Mouse (Mus musculus) hindbrain, embryonic 12.5 days (tissue): ENCODE data around the gene 4932438A13Rik. TPM values are rescaled to one million over a fixed set of nuclear protein-coding genes. Genes with fewer than 3 reads are reported as not detected.

ENCODE experiments used
- ATAC-seq: fragments of 200-750 bp; cut with Nextera tagmentation; 2 replicates; pipeline ENCODE4 v1.8.0; 2017; ENCODE audit warnings: moderate TSS enrichment; ENCODE audit not compliant: low FRiP score
- H3K27ac ChIP-seq: fragments of 300-500 bp; sonication (generic); 2 replicates; pipeline ENCODE4 v1.5.1; 2016; ENCODE audit warnings: mild to moderate bottlenecking
- H3K27me3 ChIP-seq: fragments of 300-500 bp; sonication (generic); 2 replicates; pipeline ENCODE4 v1.6.1; 2016; ENCODE audit warnings: mild to moderate bottlenecking
- H3K36me3 ChIP-seq: fragments of 300-500 bp; sonication (generic); 2 replicates; pipeline ENCODE4 v1.6.1; 2016; ENCODE audit warnings: mild to moderate bottlenecking
- H3K4me1 ChIP-seq: fragments of 300-500 bp; sonication (generic); 2 replicates; pipeline ENCODE4 v1.6.1; 2016
- H3K4me2 ChIP-seq: fragments of 300-500 bp; sonication (generic); replicated peaks from 2 replicates; pipeline ENCODE4 v1.6.1; 2016; ENCODE audit warnings: mild to moderate bottlenecking
- H3K4me3 ChIP-seq: fragments of 300-500 bp; sonication (generic); 2 replicates; pipeline ENCODE4 v1.5.1; 2016; ENCODE audit warnings: mild to moderate bottlenecking
- H3K9ac ChIP-seq: fragments of 300-500 bp; sonication (generic); 2 replicates; pipeline ENCODE4 v1.6.1; 2016; ENCODE audit warnings: mild to moderate bottlenecking, moderate library complexity
- H3K9me3 ChIP-seq: fragments of 300-500 bp; sonication (generic); replicated peaks from 2 replicates; pipeline ENCODE4 v1.6.1; 2016; ENCODE audit warnings: mild to moderate bottlenecking
- WGBS: fragments of 180-500 bp; shearing (Covaris S2); methylation state at CpG from one replicate; pipeline ENCODE4 v1.1.7; 2016; 5-methylcytosine and 5-hydroxymethylcytosine counted together
- polyA plus RNA-seq: library from polyadenylated mRNA; unstranded; fragments of >200 nt; fragmentation: Nextera tagmentation; extraction: Ambion mirVana; gene quantifications from 2 replicates; pipeline ENCODE4 v1.2.1, GENCODE M21; 2016

4932438A13Rik gene
- polyA plus RNA-seq: 61.8 and 65.5 TPM in 2 replicates

DNA sequence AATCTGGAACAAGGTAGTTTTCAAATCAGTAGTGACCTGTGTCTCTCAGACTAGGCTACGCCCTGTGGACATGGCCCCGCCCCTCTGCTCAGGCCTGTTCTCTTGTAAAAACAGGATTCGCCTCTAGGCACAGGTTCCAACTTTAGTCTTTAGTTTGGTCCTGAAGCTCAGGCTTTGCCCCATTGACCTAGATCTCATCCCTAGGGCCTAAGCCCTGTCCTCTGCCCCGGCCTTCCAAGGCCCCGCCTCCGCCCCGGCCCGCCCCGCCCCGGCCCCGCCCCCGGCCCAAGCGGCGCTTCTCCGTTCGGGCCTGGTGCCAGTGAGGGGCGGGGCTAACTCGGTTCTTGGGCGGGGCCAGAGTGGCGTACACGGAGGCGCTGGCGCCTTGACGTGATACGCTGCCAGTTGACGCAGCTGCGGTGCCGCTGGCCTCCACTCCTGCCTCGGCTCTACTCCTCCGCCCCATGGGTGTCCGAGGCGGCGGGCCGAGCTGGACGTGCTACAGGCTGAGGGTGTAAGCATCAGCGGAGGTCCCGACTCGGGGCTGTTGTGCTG, at the start of gene 4932438A13Rik:
4932438A13Rik (plus strand) TSS at position 384 of the 555 bp plus-strand sequence.
- H3K4me3 ChIP-seq: peak within 1 kb of the TSS; percentile 89
- peak within 1 kb of the TSS; percentile 68 for H3K4me2 ChIP-seq
- H3K4me1 ChIP-seq: peaks cover 5% of the 10 kb centered on the region
- H3K9me3 ChIP-seq: no peaks in the 10 kb centered on the region
- ATAC-seq: peak; percentile 99
- H3K27ac ChIP-seq: peak within 1 kb of the TSS; percentile 76
- 3% methylated on average over 34 of the region's 38 CpGs for WGBS
- H3K27me3 ChIP-seq: no peaks in the 10 kb centered on the region
- peak within 1 kb of the TSS; percentile 90 for H3K9ac ChIP-seq
- peaks cover 20% of the 10 kb centered on the region for H3K36me3 ChIP-seq

DNA sequence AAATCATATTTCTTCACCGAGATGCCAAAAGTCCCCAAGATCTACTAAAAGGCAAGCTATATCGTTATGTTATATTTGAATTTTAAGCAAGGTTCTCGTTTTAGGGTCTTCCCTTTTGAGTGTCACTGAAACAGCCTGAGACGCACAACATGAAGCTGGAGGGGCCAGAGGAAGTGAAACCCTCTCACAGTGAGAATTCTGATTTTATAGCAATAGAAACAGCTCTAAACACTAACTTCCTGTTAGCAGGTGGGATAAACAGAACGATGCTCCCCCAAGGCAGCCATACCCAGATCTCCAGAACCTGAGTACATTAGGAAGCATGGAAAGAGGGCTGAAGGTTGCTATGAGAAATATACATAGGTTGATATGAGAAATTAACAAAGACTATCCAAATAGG, 46.3 kb upstream of the 4932438A13Rik start:
- H3K27ac ChIP-seq: no peak overlapping the region
- H3K4me1 ChIP-seq: no peaks in the 10 kb centered on the region
- H3K9ac ChIP-seq: no peak overlapping the region
- no peak overlapping the region for H3K4me2 ChIP-seq
- 90% methylated on average over 5 of the region's 5 CpGs for WGBS
- ATAC-seq: no peak
- H3K9me3 ChIP-seq: no peaks in the 10 kb centered on the region
- no peaks in the 10 kb centered on the region for H3K27me3 ChIP-seq
- H3K4me3 ChIP-seq: no peak overlapping the region
- H3K36me3 ChIP-seq: no peaks in the 10 kb centered on the region

- H3K27ac ChIP-seq: no peak overlapping the region
- ATAC-seq: no peak
- no peak overlapping the region for H3K4me3 ChIP-seq
- no peaks in the 10 kb centered on the region for H3K9me3 ChIP-seq
- no peaks in the 10 kb centered on the region for H3K27me3 ChIP-seq
- no peaks in the 10 kb centered on the region for H3K4me1 ChIP-seq
- H3K4me2 ChIP-seq: no peak overlapping the region
- 62% methylated on average over 7 of the region's 7 CpGs for WGBS
- no peak overlapping the region for H3K9ac ChIP-seq
- H3K36me3 ChIP-seq: no peaks in the 10 kb centered on the region
Measured at GRCm38 (mm10) chr3:36819402-36819801, 43.5 kb upstream of the 4932438A13Rik start.

GRCm38 (mm10) chr3:36821037-36821436, 41.9 kb upstream of the 4932438A13Rik start:
- Histone ChIP-seq H3K4me2 (no peak overlapping the region), H3K9me3 (no peaks in the 10 kb centered on the region), H3K36me3 (no peaks in the 10 kb centered on the region), H3K4me3 (no peak overlapping the region), H3K9ac (no peak overlapping the region), H3K27me3 (no peaks in the 10 kb centered on the region), H3K4me1 (no peaks in the 10 kb centered on the region), H3K27ac (no peak overlapping the region)
- WGBS: 95% methylated on average over 9 of the region's 9 CpGs
- no peak for ATAC-seq

- no peak overlapping the region for H3K9ac ChIP-seq
- no peak for ATAC-seq
- no peak overlapping the region for H3K4me3 ChIP-seq
Measured at GRCm38 (mm10) chr3:36825098-36825497, 37.8 kb upstream of the 4932438A13Rik start.

DNA sequence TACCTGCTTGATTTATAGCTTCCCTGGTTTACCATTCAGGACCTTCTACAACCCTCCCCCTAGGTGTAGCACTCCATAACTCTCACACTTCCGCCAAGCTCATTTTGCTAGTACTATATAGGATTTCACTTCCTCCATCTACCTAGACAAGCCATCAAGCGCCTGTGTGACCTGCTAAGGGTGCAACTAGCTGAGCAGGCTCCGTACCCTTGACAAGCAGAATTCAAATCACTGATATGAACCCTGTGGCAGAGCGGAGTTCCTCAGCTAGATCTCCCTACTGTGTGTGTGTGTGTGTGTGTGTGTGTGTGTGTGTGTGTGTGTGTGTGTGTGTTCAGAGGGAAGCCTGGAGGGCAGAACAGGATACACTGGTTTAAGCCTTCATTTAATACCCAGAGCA, 37.4 kb upstream of the 4932438A13Rik start:
- no peak for ATAC-seq
- H3K27ac ChIP-seq: no peak overlapping the region
- no peaks in the 10 kb centered on the region for H3K9me3 ChIP-seq
- H3K27me3 ChIP-seq: no peaks in the 10 kb centered on the region
- no peak overlapping the region for H3K9ac ChIP-seq
- H3K4me1 ChIP-seq: no peaks in the 10 kb centered on the region
- no peaks in the 10 kb centered on the region for H3K36me3 ChIP-seq
- no peak overlapping the region for H3K4me2 ChIP-seq
- WGBS: 84% methylated on average over 4 of the region's 4 CpGs
- no peak overlapping the region for H3K4me3 ChIP-seq

More at GRCm38 (mm10) chr3:36825098-36825497, 37.8 kb upstream of the 4932438A13Rik start:
- no peaks in the 10 kb centered on the region for H3K36me3 ChIP-seq
- no peak overlapping the region for H3K4me2 ChIP-seq
- WGBS: 78% methylated on average over 1 of the region's 1 CpGs
- H3K4me1 ChIP-seq: no peaks in the 10 kb centered on the region
- H3K27me3 ChIP-seq: no peaks in the 10 kb centered on the region
- H3K9me3 ChIP-seq: no peaks in the 10 kb centered on the region
- H3K27ac ChIP-seq: no peak overlapping the region

DNA sequence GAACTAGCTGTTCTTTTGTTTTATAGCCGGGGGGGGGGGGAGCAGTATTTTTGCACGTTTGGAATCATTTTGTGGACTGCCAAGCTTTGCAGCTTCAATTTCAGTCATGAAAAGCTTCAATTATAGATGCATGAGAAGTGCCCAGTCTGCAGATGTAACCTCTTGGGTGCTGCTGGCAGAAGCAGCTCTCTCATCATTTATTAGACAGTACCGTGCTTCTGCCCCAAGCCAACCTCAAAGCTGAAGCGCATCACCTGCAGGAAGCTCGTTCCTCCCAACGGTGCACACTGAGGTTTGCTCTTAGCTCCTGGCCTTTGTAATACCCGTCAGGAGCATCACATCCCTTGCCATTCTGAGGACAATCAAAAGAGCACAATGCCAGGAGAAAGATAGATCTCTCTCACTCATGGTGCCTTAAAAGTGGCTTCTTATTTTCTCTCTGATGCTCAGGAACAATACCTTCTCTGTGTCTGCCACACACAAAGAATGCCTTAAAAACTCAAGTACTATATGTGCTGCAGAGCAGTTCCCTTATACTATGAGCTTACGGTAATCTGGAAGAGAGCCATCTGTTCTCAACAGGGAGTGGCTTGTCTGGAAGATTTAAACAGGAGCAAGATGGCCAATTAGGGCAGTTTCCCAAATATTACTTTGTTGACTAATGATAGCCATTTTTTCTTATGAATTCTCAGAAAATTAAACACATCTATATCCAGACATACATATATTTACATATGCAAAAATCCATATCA, 35.5 kb upstream of the 4932438A13Rik start:
- Histone ChIP-seq H3K9ac (no peak overlapping the region), H3K36me3 (no peaks in the 10 kb centered on the region), H3K9me3 (no peaks in the 10 kb centered on the region), H3K27me3 (no peaks in the 10 kb centered on the region), H3K4me3 (no peak overlapping the region), H3K4me1 (no peaks in the 10 kb centered on the region), H3K4me2 (no peak overlapping the region), H3K27ac (no peak overlapping the region)
- ATAC-seq: no peak
- 52% methylated on average over 8 of the region's 8 CpGs for WGBS

GRCm38 (mm10) chr3:36830218-36830617, 32.7 kb upstream of the 4932438A13Rik start:
- H3K27ac ChIP-seq: no peak overlapping the region
- H3K27me3 ChIP-seq: no peaks in the 10 kb centered on the region
- H3K36me3 ChIP-seq: no peaks in the 10 kb centered on the region
- no peak overlapping the region for H3K4me3 ChIP-seq
- no peaks in the 10 kb centered on the region for H3K9me3 ChIP-seq
- H3K4me1 ChIP-seq: no peaks in the 10 kb centered on the region
- 95% methylated on average over 3 of the region's 3 CpGs for WGBS
- no peak overlapping the region for H3K4me2 ChIP-seq
- no peak for ATAC-seq
- H3K9ac ChIP-seq: no peak overlapping the region

DNA sequence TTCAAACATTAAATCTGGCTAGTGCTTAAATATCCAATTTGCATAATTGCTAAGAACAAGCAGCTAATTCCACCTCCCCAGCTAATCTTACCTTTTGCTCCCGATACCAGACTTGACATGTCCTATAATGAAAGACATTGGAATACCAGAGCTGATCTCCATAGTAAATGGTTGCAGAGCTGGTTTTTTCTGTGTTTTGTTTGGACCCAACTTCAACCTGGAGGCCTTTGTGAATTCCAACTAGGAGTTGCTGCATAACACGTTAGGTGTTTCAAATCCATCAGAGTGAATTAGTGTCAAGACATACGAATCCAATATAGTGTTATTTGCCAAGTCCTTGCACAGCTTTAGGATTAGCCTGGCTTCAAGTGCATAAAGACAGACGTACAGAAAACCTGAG, 28.5 kb upstream of the 4932438A13Rik start:
- WGBS: 85% methylated on average over 4 of the region's 4 CpGs

DNA sequence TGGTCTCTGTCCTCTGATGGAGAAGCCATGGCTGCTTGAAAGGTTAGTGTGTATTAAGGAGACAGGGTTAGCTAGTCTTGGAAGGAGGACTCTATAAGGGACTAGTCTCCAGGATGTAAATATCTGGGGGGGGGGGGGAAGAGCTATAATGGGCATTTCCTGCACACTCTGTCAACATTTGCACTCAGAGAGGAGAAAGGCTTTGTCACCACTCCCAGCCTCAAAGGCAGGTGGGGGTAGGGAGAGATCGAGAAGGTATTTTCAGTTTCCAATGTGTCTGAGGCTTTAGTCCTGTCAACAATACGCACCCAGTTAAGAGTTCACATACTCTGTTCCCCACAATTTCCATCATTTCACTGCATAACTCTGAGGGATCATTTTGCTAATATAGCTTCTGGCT, 28.1 kb upstream of the 4932438A13Rik start:
- no peak for ATAC-seq
- Histone ChIP-seq H3K4me1 (0 out of 2 replicates have a peak, but pooled peaks cover 7% of the 10 kb centered on the region), H3K4me2 (no peak overlapping the region), H3K4me3 (no peak overlapping the region), H3K27ac (no peak overlapping the region), H3K9ac (no peak overlapping the region), H3K9me3 (no peaks in the 10 kb centered on the region), H3K36me3 (no peaks in the 10 kb centered on the region), H3K27me3 (no peaks in the 10 kb centered on the region)
- WGBS: 85% methylated on average over 2 of the region's 2 CpGs

More for the DNA sequence above, 28.5 kb upstream of the 4932438A13Rik start:
- Histone ChIP-seq H3K4me1 (0 out of 2 replicates have a peak, but pooled peaks cover 7% of the 10 kb centered on the region), H3K27ac (no peak overlapping the region), H3K36me3 (no peaks in the 10 kb centered on the region), H3K27me3 (no peaks in the 10 kb centered on the region), H3K4me2 (no peak overlapping the region), H3K9me3 (no peaks in the 10 kb centered on the region), H3K4me3 (no peak overlapping the region), H3K9ac (no peak overlapping the region)
- no peak for ATAC-seq

DNA sequence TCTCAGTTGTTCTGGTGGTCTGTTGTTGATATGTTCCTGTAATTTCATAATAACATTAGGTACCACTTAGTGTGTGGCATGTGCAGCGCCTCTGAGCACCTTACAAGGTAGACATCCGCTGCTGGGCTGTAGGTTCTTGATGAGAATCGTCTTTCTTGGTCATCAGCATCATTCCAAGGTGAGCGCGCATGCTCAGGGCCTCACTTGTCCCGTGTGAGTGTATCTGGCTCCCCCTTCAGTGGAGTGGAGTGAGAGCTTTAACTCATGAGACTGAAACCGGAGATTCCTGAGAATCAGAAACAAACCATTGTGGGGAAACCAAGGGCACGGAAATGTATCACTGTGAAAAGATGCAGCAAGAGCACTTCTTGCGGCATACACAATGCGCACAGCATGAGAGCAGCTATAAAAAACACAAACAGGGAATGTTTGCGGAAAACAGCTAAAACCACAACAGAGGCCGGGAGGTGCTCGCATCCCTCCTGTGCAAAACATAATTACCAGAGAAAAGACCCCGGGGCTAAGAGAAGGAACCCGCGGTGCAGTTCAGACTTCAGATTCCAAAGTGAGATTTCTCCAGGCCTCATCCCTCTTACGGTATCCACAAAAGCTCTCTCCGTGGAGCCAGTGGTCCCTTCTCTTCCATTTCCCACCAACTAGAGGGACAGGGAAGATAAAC, 27.2 kb upstream of the 4932438A13Rik start:
- H3K4me2 ChIP-seq: peak overlapping the region; percentile 40
- H3K27ac ChIP-seq: no peak overlapping the region
- ATAC-seq: peak; percentile 64; the same call in 1 of the 2 replicates
- no peaks in the 10 kb centered on the region for H3K36me3 ChIP-seq
- H3K9me3 ChIP-seq: no peaks in the 10 kb centered on the region
- 0 out of 2 replicates have a peak, but pooled peaks cover 7% of the 10 kb centered on the region for H3K4me1 ChIP-seq
- 20% methylated on average over 18 of the region's 18 CpGs for WGBS
- peak overlapping the region; percentile 11; the same call in 1 of the 2 replicates for H3K4me3 ChIP-seq
- H3K27me3 ChIP-seq: no peaks in the 10 kb centered on the region
- H3K9ac ChIP-seq: peak overlapping the region; percentile 32; the same call in 1 of the 2 replicates

- WGBS: 89% methylated on average over 7 of the region's 7 CpGs
- H3K27ac ChIP-seq: no peak overlapping the region
- H3K9ac ChIP-seq: no peak overlapping the region
- H3K9me3 ChIP-seq: no peaks in the 10 kb centered on the region
- no peaks in the 10 kb centered on the region for H3K27me3 ChIP-seq
- H3K4me2 ChIP-seq: no peak overlapping the region
- 0 out of 2 replicates have a peak, but pooled peaks cover 7% of the 10 kb centered on the region for H3K4me1 ChIP-seq
- H3K4me3 ChIP-seq: no peak overlapping the region
- no peaks in the 10 kb centered on the region for H3K36me3 ChIP-seq
- no peak for ATAC-seq
Measured at GRCm38 (mm10) chr3:36836833-36837232, 26.1 kb upstream of the 4932438A13Rik start.
